Mouse (Mus musculus): Measurements from ENCODE around the gene Pdcl3.
"Not testable (repeated sequence)": the region's sequence is repeated elsewhere in the genome, so short reads cannot be mapped to it uniquely, and the experiment has no call there.

The Pdcl3 gene

DNA sequence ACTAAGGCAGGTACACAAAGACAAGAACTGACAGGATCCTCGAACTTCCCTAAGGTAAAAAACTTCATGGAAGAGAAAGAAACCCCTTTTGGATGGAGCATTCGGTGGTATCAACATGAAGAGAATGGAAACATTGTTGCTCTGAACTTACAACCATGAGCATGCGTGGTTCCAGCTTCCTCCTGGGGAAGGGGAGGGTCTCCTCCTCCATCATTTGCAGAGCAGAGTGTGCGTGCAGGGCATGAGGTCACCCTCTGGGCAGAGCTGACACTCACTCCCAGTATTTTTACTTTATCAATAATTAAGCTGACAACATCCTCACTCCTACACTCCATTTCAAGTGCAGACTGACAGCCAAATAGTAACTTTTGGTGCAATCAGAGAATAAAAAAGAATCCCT is 32.5 kb downstream of the Pdcl3 start:
- no peak for DNase-seq (ENCODE audit: extremely low spot score, low read depth, low spot score)

DNA sequence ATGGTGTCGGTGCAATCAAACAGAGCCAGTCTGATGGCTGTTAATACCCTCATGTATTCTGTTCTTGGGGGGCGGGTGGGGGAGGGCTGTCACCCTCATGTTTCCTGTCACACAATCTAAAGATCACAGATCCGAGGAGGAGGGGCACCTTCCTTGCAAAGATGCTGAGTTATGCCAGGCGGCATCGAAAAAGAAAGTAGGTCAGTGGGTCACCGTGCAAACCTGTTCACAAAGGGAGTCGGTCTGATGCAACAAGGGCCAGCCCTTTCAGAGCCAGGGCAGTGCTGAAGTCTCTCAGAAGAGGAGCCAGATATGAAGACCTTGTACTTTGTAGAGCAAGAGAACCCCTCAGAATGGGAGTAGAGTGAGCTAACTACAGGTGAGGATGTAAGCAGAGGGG is 39.7 kb downstream of the Pdcl3 start:
- no peak for DNase-seq (ENCODE audit: extremely low spot score, low read depth, low spot score)

GRCm38 (mm10) chr1:39025840-39026239 is 40.4 kb downstream of the Pdcl3 start:
- DNase-seq (ENCODE audit: extremely low spot score, low read depth, low spot score): no peak

DNA sequence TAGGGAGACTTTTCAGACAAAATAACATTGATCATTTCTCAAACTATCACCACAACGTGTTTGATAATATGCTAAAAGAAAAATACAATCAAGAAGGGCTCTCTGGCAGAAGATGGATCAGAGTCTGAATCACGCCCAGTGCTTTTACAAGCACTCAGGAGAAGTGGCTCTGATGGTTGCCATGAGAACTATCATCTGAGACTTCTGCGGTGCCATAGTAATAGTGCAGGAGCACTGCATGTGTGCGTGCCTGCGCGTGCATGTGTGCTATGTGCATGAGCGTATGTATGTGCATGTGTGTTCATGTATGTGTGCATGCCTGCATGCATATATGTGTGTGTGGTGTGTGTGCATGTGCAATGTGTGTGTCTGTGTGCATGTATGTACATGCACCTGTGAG is 43.8 kb downstream of the Pdcl3 start:
- no peak for DNase-seq (ENCODE audit: extremely low spot score, low read depth, low spot score)

- no peak for DNase-seq (ENCODE audit: extremely low spot score, low read depth, low spot score)
These were observed 44.7 kb downstream of the Pdcl3 start for GRCm38 (mm10) chr1:39030108-39030507.

DNA sequence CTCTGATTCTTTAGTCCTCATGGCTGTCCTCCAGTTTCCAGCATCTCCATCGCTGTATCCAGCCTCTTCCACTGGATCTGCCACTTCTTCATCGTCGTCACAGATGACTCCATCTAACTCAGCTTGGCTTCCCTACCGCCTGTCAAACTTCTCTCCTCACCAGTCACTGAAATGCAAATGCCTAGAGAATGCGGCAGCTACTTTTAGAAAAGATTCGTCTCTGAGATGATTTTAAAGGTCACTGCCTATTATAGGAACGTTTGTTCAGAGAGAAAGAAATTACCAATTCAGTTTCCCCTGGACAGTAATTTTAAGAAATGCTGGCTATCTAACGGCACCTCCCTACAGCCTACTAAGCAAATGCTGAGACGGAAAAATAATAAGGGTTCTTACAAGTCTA is 50.4 kb downstream of the Pdcl3 start:
- DNase-seq (ENCODE audit: extremely low spot score, low read depth, low spot score): no peak

GRCm38 (mm10) chr1:39042188-39042587 is 56.8 kb downstream of the Pdcl3 start:
- DNase-seq (ENCODE audit: extremely low spot score, low read depth, low spot score): no peak

DNA sequence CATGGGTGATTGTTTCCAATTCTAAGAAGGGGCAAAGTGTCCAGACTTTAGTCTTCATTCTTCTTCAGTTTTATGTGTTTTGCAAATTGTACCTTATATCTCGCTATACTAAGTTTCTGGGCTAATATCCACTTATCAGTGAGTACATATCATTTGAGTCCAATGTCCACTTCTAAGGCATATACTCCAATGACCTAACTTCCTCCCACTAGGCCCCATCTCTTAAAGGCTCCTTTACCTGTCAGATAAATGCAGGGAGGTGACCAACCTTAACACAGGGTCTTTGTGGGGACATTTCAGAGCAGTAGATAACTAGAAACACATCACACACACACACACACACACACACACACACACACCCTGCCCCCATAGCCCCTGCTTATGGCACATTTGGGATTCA is 59.0 kb downstream of the Pdcl3 start:
- DNase-seq (ENCODE audit: extremely low spot score, low read depth, low spot score): not testable (repeated sequence)

DNA sequence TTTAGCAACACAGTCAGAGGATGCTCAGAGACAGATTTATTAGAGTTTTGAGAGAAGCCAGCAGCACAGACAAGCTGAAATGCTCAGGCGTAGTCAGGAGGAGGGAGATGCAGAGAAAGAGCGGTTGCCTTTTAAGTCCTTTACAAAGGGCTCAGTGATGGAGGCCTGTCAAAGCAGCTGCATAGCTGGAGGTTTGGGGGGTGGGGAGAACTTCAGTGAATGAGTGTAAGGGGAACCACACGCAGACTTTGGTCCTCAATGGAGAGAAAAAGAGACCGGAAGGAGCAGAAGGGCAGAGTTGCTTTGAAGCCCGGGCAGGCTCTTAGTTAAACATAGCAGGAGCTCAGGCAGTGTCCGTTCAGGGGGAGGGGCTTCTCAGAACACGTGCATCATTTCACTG is 61.3 kb downstream of the Pdcl3 start:
- DNase-seq (ENCODE audit: extremely low spot score, low read depth, low spot score): no peak
